Mouse (Mus musculus) myocyte (in vitro differentiated cells): ENCODE results near the gene Abhd2.

Experiments
- CEBPB ChIP-seq: IDR thresholded peaks from 2 replicates; pipeline ENCODE4 v1.6.1; 2011; ENCODE audit warnings: mild to moderate bottlenecking, moderate library complexity; ENCODE audit not compliant: poor library complexity, insufficient read depth, severe bottlenecking
- E2F4 ChIP-seq: IDR thresholded peaks from one replicate; pipeline ENCODE4 v1.6.1; 2011; ENCODE audit warnings: mild to moderate bottlenecking, control low read depth, moderate library complexity; ENCODE audit not compliant: insufficient read depth
- MAX ChIP-seq: IDR thresholded peaks from one replicate; pipeline ENCODE4 v1.6.1; 2011; ENCODE audit warnings: low read depth, mild to moderate bottlenecking, control low read depth
- POLR2A ChIP-seq: IDR thresholded peaks from one replicate; pipeline ENCODE4 v1.6.1; 2011; ENCODE audit warnings: low read depth, mild to moderate bottlenecking, control low read depth, moderate library complexity; ENCODE audit not compliant: insufficient read length
- TCF3 ChIP-seq: IDR thresholded peaks from one replicate; pipeline ENCODE4 v1.6.1; 2011; ENCODE audit warnings: low read depth, control low read depth; ENCODE audit not compliant: insufficient read length

- TF ChIP-seq TCF3 (no peak), CEBPB (no peak), POLR2A (no peak), E2F4 (no peak), MAX (no peak)
Observed at GRCm38 (mm10) chr7:79331197-79331596, 58.2 kb downstream of the Abhd2 start.
